Mouse (Mus musculus) skeletal muscle tissue, adult 2 months (tissue): Measurements from ENCODE around the gene Pcyt1a.

Source experiments
- DNase-seq: peaks from one replicate; pipeline ENCODE4 v3.0.0-alpha.2; 2012; ENCODE audit warnings: low read depth, low spot score

Pcyt1a gene

DNA sequence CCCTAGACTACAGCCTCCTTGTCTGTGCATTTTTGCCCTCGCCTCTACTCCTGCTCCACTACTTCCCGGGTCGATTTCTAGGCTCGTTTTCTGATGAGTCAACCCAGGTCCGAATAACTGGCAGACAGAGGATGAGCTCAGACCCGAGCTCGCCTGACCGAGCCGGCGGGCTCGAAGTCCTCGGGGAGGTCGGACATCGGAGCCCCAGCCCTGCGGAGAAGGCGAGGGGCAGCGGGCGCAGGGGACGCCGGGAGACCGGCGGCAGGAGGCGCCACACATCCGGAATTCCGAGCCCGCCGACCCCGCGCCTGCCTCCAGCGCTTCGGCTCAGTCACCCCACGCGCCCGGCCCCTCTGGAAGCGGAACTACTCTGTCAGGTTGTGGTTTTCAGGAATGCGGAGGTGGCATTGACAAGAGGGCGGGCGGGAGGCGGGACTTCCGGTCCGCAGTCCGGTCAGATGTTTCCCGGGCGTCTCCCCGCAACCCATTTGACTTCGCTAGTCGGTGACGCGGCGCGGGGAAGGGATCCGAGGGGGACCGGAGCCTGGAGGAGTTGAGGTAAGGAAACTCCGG lies at the start of gene Pcyt1a:
TSS of gene Pcyt1a (plus strand) at position 448 of the 573 bp plus-strand sequence.
- peak; percentile 92 for DNase-seq

DNA sequence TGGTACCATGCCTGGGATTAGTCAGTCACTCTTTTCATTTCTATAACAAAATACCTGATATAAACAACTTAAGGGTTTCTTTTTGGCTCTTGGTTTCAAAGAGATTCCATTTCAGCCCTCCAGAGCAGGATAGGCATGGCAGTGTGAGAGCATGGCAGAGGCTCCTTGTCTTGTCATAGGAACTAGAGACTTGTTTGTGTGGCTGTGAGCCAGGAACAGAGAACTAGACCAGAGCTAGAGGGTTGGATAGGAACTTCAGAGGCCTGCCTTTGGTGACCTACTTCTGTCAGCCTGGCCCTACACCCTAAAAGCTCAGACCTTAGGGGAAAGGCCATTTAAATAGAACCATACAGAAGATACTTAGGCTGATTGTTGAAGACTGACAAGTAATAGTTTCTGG lies 47.8 kb upstream of the Pcyt1a start:
- peak; percentile 39 for DNase-seq

DNA sequence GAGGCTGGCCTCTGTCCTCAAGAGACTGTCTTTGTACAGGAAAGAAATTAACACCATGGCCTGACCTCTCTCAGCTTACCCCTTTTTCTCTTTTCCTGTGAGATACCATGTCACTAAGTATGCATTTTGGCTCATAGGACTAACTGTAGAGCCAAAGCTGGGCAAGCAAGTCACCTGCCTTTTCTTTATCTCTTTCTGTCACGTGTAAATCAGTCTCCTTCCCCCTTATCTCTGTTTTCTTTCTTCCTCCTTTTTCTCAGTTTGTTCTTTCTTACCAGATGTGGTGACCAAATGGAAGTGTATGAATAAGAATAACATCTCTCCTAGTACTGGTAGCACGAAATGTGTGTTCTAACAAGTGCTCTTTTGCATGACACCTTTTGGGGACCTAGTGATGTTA lies 45.8 kb upstream of the Pcyt1a start:
- DNase-seq = no peak

DNA sequence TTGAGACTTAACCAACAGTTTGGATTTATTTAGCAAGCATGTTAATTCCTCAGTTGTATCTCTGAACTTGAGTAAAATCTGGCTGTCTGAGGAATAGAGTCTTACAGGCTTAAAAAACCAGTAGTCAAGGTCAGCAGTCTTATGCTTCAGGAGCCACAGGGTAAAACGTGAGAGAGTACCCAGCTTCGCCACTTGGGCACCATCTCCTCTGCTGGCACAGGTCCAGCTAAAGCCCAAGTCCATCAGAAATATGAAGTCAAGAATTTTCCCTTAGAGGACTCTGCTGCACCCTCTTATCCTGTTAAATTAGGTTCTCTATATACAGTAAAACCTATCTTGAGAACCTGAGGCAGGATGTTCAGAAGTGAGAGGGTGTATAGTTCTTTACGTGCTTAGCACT lies 43.9 kb upstream of the Pcyt1a start:
- DNase-seq = no peak

DNA sequence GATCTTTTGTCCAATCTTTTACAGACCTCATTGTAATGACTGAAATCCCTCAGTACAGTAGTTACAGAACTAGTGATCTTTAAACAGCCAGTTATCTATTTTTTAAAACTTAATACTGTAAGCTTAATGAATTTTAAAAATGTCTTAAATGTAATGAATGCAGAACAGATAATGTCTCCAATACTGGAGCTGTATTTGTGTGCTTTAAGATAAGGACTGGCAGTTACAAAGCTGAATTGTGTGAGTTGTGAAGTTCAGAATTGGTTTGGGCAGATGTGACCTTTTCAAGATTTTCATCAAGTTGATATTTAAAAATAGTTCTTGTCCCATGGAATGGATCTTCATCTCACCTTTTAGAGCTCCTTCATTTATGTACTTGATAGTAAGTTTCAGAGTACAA lies 41.7 kb upstream of the Pcyt1a start:
- no peak for DNase-seq

DNA sequence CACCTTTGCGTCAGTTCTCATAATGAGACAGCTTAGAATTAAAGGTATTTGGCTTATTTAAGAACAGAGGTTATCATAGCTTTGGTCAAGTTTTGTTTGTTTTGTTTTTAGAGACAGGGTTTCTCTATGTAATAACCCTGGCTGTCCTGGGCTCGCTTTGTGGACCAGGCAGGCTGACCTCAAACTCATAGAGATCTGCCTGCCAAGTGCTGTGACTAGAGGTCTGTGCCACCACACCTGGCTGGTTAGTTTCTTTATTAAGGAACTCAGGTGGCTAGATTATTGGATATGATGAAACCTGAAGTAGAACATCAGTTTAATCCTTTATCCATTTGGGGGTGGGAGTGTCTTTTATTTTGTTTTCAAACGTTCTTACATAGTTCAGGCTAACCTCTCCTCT lies 40.9 kb upstream of the Pcyt1a start:
- no peak for DNase-seq

DNA sequence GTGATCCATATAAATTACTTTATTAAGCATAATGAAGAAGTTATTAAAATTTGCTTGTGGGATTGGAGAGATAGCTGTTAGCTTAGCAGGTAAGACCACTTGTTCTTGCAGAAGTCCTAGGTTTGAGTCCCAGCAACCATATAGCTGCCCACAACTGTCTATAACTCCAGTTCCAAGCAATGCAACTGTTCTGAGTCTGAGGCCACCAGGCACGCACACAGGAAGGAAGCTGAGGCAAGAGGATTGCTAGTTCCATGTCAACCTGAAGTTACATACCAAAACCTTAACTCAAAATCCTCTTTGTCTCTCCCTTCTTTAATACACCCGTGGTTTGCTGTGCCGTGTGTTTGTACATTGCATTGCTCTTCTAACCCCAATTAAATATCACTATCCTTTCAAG lies 39.8 kb upstream of the Pcyt1a start:
- DNase-seq = no peak

DNA sequence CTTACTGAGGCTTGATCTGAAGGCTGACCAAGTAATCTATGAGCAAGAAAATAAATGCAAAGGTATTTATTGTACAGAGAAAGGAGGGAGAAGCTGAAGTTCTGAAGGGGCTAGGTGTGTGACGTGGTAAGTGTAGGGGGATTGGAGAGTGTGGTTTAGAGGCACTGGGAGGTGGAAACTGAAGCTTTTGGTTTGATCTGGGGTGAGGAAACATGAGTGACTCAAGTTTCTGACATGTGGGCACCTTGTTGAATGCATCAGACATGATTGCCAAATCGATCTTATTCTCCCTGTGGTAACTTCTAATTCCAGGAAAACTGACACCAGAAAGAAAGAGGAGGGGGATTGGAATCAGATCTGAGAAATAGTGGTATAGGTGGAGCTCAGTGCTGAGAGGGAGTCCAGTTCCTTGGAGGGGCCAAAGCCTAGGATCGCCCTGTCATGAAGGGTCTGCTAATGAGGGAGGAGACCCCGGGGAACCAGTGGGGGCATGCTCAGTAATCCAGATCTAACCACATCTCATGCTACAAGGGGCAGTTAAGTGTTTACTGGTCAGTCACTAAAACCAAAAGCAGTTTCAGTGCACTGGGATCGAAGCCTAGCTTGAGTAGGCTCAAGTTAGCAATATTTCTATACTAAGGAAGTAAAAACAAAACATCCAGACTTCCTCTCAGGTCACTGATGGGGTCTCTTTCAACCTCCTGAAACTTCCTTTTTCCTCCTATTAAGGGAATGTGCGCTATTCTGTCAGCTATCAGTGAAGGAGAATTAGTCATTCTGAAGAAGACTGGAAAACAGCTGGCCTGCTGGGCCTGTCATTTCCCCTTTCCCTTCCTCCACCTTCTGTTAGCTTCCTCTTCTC lies 34.8 kb upstream of the Pcyt1a start:
- DNase-seq = peak; percentile 15

DNA sequence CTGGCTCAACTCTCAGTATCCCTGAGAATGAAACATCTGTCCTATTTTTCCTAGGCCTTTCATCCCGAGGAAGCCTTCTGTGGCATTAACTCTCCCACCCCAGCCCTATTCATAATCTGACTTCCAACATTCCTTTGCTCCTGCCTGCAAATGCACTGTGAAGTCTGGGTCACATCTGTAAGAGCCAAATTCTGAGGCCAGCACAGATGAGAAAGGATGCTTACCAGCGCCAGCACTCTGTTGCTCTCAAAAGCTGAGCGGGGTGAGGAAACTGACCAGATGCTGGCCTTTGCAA lies 34.2 kb upstream of the Pcyt1a start:
- peak; percentile 8 for DNase-seq

DNA sequence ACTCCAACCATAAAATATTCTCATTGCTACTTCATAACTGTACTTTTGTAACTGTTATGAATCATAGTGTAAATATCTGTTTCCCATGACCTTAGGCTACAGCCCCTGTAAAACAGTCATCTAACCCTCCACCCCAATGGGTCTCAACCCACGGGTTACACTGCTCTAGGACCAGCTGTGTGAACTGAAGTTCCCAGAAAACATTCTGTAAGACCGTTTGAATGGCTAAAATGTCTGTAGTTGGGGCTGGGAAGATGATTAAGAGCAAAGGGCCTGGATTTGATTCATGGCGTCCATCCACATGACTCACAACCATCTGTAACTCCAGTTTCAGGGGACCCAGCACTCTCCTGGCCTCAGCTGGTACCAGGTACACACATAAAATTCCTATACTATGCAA lies 32.5 kb upstream of the Pcyt1a start:
- DNase-seq = no peak

DNA sequence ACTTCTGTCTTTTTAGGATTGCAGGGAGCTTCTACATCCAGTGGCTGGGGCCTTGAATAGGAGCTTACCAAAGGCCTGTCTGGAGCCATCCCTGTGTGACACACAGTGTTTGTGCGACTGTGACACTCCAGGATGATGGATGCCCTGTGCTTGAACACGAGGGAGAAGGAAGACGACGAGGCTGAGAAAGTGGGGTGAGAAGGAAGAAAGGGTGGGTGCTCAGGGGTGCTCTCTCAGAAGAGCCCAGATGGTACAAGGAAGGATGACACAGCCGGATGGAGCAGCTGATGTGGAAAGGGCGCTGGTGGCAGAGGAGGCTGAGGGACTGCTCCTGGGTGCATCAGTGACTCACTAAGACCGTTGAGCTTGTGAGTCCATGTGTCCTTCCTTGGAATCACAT lies 30.5 kb upstream of the Pcyt1a start, which contains the start of gene Tm4sf19:
TSS of gene Tm4sf19 (plus strand) at position 240 of the 400 bp plus-strand sequence.
- no peak for DNase-seq

DNA sequence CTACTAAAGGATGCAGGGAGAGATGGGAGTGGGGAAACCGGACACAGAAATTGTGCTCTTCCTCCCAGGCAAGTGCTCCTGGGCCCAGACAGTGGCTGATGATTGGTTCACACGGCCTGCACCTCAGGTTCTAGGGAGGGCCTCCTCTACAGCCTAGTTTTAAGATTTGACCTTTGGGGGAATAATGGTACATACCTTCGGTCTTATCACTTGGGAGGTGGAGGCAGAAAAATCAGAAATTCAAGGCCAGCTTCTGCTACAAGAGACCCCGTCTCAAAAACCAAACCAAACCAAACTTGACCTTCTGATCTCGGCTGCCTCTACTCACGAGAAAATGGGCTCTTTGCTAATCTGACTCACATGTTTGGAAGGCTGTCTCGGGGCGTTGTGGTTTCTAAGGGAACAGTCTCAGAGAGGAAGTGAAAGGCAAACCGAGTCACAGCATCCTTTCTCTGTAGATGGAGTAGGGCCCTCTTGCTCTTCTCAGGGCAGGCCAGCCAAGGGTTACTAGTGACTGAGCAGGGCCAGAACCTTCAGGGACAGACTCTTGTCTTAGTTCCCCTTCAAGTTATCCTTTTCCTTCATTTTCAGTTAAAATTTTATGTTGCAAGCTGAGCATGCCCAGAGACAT lies 29.3 kb upstream of the Pcyt1a start:
- DNase-seq = peak; percentile 15

DNA sequence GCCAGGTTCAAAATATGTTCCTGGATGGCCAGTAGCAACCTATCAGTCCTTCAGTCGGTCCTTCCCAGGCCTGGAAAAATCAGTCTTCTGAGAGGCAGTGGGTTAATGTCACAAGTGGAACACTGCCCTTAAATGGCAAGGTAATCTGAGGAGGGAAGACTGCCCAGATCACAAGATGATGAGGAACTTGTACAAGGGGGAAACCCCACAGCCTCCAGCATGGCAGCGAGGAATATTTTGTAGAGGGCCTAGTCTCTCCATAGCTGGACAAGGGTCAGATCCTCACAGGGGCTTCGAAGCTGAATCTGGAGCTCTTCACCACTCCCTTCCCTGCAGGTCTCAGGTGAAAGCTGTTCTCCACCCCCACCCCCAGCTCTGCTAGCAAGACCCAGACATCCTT lies 27.9 kb upstream of the Pcyt1a start:
- DNase-seq = peak; percentile 12

DNA sequence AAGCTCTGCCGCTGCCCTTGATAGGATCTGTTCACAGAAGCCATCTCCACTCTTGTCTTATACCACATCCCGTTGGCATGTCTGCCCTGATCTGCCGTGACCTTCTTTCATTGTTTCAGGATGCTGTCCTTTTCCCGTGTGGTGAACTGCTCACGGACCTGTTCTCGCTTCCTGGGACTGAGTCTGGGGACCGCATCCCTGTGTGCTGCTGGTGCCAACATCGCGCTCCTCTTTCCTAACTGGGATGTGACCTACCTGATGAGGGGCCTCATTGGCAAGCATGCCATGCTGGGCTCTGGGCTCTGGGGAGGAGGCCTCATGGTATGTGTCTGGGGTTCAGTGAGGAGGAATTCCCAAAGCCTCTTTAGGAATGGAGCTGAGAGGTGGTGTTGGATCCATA lies 25.0 kb upstream of the Pcyt1a start:
- DNase-seq = no peak

DNA sequence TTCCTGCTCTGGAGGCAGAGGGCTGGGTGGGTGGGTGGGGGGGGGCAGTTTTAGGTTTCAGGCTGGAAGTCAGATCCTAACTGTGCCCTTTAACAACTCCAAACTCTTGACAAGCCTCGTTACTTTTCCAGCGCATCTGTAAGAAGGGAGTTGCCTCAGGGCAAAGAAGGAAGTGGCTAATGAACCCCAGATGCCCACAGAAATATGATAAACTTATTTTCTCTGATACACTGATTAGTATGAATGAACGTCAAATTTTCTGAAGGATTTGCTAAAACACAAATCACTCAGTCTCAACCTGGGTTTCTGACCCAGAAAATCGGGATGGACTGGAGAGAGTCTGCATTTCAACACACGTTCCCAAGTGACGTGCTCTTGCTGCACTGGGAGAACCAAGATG lies 24.1 kb upstream of the Pcyt1a start:
- no peak for DNase-seq

DNA sequence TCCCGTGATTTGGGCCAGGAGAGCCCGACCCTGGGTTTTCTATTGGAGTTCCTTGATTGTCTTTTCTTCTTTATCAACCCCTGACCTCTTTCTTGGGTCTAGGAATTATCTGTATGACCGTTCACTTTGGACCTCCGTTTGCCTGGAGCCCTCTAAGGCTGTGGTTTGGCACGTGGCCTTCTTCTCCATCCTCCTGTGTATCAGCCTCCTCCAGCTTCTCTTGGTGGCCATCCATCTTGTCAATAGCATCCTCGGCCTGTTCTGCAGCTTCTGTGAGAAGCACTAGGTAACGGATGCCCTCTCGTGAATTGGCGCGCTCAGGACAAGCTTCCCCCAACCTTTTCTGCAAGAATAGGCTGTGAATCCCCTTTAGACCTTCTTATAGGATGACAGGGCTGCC lies 23.0 kb upstream of the Pcyt1a start:
- no peak for DNase-seq

DNA sequence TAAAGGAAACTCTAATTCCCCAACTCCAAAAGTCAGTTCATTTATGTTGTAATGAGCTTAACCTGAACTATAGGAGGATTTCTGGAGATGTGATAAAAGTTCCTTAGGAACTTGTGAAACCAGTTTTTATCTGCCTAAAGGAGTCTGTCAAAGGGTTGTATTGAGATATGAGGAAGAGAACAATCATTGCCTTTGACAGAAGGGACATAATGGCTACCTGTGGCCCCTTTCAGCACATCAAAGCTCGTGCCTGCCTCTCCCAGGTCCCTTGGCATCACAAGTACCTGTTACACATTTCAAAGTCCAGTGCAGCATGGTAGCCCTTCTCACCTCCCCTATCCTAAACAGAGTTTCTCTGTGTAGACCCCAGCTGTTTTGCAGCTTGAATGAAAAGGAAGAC lies 13.3 kb upstream of the Pcyt1a start:
- DNase-seq = no peak

DNA sequence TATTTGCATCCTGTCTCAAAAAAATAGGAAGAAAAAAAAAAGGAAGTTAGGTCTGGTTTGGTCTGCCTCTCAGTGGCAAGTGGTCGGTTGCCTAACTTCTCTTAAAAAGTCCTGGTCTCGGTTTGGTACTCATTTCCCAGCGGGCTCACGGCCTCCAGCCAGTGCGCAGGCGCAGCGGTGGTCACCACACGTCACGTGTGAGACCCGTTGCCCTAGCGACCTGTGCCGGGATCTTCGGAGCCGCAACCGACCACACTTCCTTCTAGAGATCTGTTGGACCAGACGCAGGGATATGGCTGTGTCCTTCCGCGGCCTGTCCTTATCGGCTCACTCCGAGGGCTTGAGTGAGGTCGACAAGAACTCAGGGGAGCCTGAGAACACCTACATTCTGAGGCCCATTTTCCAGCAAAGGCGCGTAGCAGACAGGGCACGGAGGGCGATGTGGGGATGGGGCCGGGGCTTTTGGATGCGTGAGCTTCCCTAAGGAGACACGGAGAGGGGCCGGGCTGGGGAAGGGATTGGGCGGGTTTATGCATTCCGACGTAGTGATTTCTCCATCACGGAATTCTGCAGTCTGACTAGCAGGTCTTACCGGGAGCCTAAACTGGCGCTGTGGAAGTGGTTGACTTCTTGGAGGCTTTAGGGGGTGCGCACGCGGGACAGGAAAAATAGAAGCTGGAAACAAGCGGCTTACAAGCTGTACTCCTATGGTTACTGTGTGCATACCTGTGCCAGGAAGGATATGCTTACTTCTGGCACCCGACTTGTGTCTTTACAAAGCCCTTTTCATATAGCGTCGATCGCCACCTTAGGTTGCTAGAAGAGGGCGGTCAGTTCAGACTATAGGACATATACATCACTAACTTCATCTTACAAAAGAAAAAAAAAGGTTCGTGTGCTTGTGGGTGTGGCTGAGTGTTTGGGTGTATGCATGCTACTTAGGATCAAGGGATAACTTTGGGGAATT lies 10.9 kb upstream of the Pcyt1a start, which contains the start of gene Tctex1d2:
TSS of gene Tctex1d2 (plus strand) at position 186 of the 967 bp plus-strand sequence.
- DNase-seq = peak; percentile 96

DNA sequence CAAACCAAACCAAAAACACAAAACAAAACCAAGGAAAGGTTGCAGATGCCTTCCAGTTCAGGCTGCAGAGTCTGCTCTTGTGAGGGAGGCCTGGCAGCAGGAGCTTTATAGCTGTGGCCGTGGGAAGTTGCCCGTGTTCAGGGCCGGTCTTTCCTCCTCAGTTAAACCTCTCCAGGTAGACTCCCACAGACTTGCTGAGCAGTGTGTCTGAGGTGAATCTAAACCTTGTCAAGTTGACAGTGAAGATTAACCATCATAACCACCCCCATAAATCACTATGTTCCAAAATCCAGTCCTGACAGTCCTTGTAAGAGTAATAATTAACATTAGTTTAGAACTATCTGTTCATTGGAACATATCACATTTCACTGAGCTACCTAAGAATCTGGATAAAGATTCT lies 3.2 kb upstream of the Pcyt1a start:
- no peak for DNase-seq

DNA sequence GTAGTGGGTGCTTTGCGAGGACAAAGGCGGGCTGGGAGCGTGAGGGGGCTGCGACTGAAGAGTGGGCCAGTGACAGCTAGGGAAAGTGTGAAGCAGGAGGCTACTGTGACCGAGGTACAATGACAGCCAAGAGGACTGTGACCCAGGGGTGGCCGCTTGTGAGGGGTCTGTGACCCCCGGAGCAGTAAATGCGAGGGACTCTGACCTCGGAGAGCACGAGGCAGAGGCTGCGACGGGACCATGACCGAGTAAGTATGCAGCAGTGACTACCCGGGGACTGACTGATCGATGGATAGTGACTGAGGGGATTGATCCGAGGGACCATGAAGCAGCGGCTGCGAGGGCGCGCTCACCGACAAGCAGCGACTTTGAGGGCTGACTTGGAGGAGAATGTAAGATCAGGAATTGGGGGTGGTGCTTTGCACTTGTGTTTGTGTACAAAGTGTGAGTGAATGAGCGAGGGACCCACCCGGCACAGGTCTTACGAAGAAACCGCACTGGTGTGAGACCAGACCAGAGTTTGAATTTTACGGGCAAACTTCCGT lies 398 bp downstream of the Pcyt1a start:
- peak; percentile 21 for DNase-seq

DNA sequence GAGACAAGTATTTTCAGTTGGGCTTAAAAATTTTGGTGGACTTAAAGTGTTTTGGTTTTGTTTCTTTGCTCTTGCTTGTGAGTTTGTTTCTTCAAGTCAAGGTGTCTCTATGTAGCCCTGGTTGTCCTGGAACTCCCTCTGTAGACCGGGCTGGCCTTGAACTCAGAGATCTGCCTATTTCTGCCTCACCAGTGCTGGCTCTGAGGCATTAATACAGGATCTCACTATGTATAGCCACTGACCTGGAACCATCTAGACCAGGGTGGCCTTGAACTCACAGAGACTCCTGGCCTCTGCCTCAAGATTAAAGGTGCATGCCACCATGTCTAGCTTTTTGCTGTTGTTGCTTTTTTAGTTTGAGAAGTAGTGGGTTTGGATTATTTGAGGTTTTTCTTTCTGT lies 1.2 kb downstream of the Pcyt1a start:
- no peak for DNase-seq
